Mouse (Mus musculus) thymus, postnatal 14 days (tissue): ENCODE data around the gene Gm8094.
"Not testable (repeated sequence)": the region's sequence is repeated elsewhere in the genome, so short reads cannot be mapped to it uniquely, and the experiment has no call there.

Experiments
- DNase-seq: peaks from one replicate; pipeline ENCODE4 v3.0.0; 2021

The Gm8094 gene

GRCm38 (mm10) chr14:43076543-43076942 is at the start of gene Gm8094:
TSS of gene Gm8094 (minus strand) at chr14:43076643.
- not testable (repeated sequence) for DNase-seq

GRCm38 (mm10) chr14:43119673-43120072 is 43.2 kb upstream of the Gm8094 start:
- not testable (repeated sequence) for DNase-seq

GRCm38 (mm10) chr14:43100301-43100700 is 23.9 kb upstream of the Gm8094 start, which contains the start of gene Gm8104:
TSS of gene Gm8104 (plus strand) at chr14:43100601.
- not testable (repeated sequence) for DNase-seq

GRCm38 (mm10) chr14:43089103-43089919 is 12.9 kb upstream of the Gm8094 start:
- DNase-seq, result not testable (repeated sequence)

GRCm38 (mm10) chr14:43084936-43085730 is 8.7 kb upstream of the Gm8094 start:
- DNase-seq, result not testable (repeated sequence)

GRCm38 (mm10) chr14:43060179-43060578 is 16.3 kb downstream of the Gm8094 start:
- not testable (repeated sequence) for DNase-seq

- not testable (repeated sequence) for DNase-seq
Measured at GRCm38 (mm10) chr14:43058063-43058462, 18.4 kb downstream of the Gm8094 start.
